Mouse (Mus musculus) liver, embryonic 11.5 days (tissue): ENCODE results near the gene Lpp. TPM values are rescaled to one million over a fixed set of nuclear protein-coding genes. Genes with fewer than 3 reads are reported as not detected.

Experiments
- ATAC-seq: fragments of 200-750 bp; cut with Nextera tagmentation; replicated peaks from 2 replicates; pipeline ENCODE4 v1.8.0; 2017; ENCODE audit warnings: moderate number of reproducible peaks, mild to moderate bottlenecking, moderate TSS enrichment, moderate library complexity; ENCODE audit not compliant: low FRiP score
- DNase-seq: peaks from one replicate; pipeline ENCODE4 v3.0.0-alpha.2; 2017; ENCODE audit warnings: low spot score
- H3K27ac ChIP-seq: fragments of 300-500 bp; sonication (generic); 2 replicates; pipeline ENCODE4 v1.5.1; 2014; ENCODE audit warnings: mild to moderate bottlenecking, low read depth, low read length, control low read depth
- H3K27me3 ChIP-seq: fragments of 300-500 bp; sonication (generic); replicated peaks from 2 replicates; pipeline ENCODE4 v1.6.1; 2014; ENCODE audit warnings: low read length, mixed read lengths; ENCODE audit not compliant: control insufficient read depth, insufficient read depth
- H3K36me3 ChIP-seq: fragments of 300-500 bp; sonication (generic); 2 replicates; pipeline ENCODE4 v1.6.1; 2014; ENCODE audit warnings: mild to moderate bottlenecking, low read length, moderate library complexity, mixed read lengths; ENCODE audit not compliant: control insufficient read depth, insufficient read depth
- H3K4me1 ChIP-seq: fragments of 300-500 bp; sonication (generic); replicated peaks from 2 replicates; pipeline ENCODE4 v1.6.1; 2014; ENCODE audit warnings: low read length, mixed read lengths; ENCODE audit not compliant: control insufficient read depth, insufficient read depth
- H3K4me2 ChIP-seq: fragments of 300-500 bp; sonication (generic); 2 replicates; pipeline ENCODE4 v1.6.1; 2014; ENCODE audit warnings: mild to moderate bottlenecking, control low read depth, moderate library complexity
- H3K4me3 ChIP-seq: fragments of 300-500 bp; sonication (generic); 2 replicates; pipeline ENCODE4 v1.5.1; 2014; ENCODE audit warnings: low read depth, low read length, control low read depth
- H3K9ac ChIP-seq: fragments of 300-500 bp; sonication (generic); 2 replicates; pipeline ENCODE4 v1.6.1; 2014; ENCODE audit warnings: low read depth, low read length, control low read depth
- H3K9me3 ChIP-seq: fragments of 300-500 bp; sonication (generic); 2 replicates; pipeline ENCODE4 v1.6.1; 2016; ENCODE audit warnings: low read length, inconsistent platforms, mixed read lengths; ENCODE audit not compliant: control insufficient read depth
- WGBS: fragments of 180-500 bp; shearing (Covaris S2); extraction: QIAGEN DNeasy Blood & Tissue Kit; methylation state at CpG from one replicate; pipeline ENCODE4 v1.1.7; 2014; 5-methylcytosine and 5-hydroxymethylcytosine counted together
- polyA plus RNA-seq: library from polyadenylated mRNA; unstranded; fragments of >200 nt; fragmentation: Nextera tagmentation; extraction: Ambion mirVana; gene quantifications from 2 replicates; pipeline ENCODE4 v1.2.1, GENCODE M21; 2014

Lpp gene
- polyA plus RNA-seq, 1 experiment from 2014 or later: 21.2 TPM

DNA sequence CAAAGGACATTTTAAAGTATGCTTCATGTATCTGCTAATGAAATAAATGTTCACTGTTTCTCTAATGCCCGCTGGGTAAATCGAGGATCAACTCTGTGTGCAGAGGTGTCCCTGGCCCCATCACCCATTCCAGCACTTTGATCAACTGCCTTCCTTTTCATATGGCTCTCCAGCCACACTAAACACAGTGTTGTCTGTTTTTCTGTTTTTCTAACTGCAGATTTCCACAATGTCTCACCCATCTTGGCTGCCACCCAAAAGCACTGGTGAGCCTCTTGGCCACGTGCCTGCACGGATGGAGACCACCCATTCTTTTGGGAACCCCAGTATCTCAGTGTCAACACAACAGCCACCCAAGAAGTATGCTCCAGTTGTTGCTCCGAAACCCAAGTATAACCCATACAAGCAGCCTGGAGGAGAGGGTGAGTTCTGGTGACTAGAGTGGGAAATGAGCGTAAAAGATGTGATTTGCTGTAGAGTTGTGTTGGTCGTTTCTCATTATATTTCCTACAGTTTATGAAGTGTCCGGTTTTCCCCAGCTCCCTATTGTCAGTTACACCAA lies 214.7 kb downstream of the Lpp start:
- H3K9me3 ChIP-seq: no peaks in the 10 kb centered on the region
- H3K27me3 ChIP-seq: no peaks in the 10 kb centered on the region
- no peak overlapping the region for H3K9ac ChIP-seq
- WGBS: 88% methylated on average over 8 of the region's 8 CpGs
- DNase-seq (no peak), ATAC-seq (no peak)
- H3K4me3 ChIP-seq: no peak overlapping the region
- no peak overlapping the region for H3K27ac ChIP-seq
- H3K4me2 ChIP-seq: no peak overlapping the region
- no peaks in the 10 kb centered on the region for H3K4me1 ChIP-seq
- no peaks in the 10 kb centered on the region for H3K36me3 ChIP-seq

DNA sequence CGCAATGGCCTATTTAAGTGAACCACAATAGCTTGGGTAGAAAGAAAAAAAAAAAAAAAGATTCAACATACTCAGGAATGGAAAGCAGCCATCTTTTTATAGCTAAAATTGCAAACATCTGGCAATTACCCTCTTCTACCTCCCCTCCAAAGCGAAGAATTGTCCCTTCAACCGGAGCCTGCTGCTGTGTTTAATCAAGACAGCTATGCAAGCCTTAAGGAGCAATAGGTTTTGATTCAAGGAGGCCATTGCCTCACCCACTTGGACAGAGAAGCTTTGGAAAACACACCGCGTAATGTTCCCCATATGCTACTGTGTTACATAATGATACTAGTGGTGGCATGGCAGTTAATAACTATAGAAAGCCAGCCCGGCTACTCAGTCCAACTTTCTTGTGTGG lies 226.2 kb downstream of the Lpp start:
- DNase-seq: no peak
- no peak for ATAC-seq
- WGBS: 92% methylated on average over 6 of the region's 6 CpGs
- H3K4me3 ChIP-seq: no peak overlapping the region
- H3K4me2 ChIP-seq: no peak overlapping the region
- no peaks in the 10 kb centered on the region for H3K9me3 ChIP-seq
- no peak overlapping the region for H3K9ac ChIP-seq
- H3K4me1 ChIP-seq: no peaks in the 10 kb centered on the region
- H3K27me3 ChIP-seq: no peaks in the 10 kb centered on the region
- H3K36me3 ChIP-seq: no peaks in the 10 kb centered on the region
- H3K27ac ChIP-seq: no peak overlapping the region

GRCm38 (mm10) chr16:24620021-24620420 lies 226.7 kb downstream of the Lpp start:
- 60% methylated on average over 3 of the region's 3 CpGs for WGBS
- H3K4me1 ChIP-seq: no peaks in the 10 kb centered on the region

DNA sequence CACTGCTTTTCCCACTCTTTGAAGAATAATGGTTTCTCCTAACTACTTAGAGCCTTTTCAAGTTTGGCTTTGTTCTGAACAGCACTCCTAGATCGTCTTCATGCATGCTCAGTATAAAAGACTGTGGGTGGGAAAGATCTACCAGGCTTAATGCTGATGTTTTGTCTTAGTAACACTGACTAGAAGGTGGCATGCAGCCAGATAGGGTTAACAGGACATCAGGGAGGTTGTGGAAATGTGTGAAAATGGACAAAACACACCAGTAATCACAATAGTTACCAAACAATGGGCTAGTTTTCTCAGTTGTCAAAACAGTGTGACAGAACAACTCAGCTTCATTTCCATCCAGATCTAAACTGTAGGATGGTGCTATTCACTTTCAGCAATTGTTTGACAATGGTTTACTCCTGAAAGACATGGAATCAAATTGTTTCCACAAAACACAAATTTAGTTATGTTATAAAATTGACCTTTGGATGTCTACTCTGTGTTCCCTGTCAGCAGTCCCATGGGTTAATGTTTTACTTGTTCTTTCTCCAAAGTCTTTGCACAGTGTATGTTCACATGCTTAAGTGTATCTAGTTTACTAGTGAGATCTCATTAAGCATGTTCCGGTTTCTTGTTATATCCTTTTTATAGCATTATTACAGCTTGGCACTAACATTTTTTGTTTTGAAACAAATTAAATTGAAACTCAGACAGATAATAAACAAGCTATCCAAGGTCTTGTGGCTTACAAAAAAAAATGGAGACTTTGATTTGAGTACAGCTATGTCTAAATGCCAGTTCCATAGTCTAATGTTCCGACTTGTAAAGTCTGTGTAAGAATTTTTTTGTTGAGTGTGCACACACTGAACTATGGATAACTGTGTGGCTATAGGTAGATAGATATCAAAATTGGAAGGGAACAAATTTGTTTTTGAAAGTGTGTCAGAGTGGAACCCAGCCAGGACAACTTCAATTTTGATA lies 229.2 kb downstream of the Lpp start:
- 77% methylated on average over 3 of the region's 3 CpGs for WGBS
- Histone ChIP-seq H3K27ac (no peak overlapping the region), H3K27me3 (no peaks in the 10 kb centered on the region), H3K9me3 (no peaks in the 10 kb centered on the region), H3K4me3 (no peak overlapping the region), H3K4me1 (no peaks in the 10 kb centered on the region), H3K9ac (no peak overlapping the region), H3K4me2 (no peak overlapping the region), H3K36me3 (no peaks in the 10 kb centered on the region)
- ATAC-seq (no peak), DNase-seq (no peak)

More at GRCm38 (mm10) chr16:24620021-24620420, 226.7 kb downstream of the Lpp start:
- Histone ChIP-seq H3K9ac (no peak overlapping the region), H3K27me3 (no peaks in the 10 kb centered on the region), H3K4me2 (no peak overlapping the region), H3K4me3 (no peak overlapping the region), H3K36me3 (no peaks in the 10 kb centered on the region), H3K27ac (no peak overlapping the region), H3K9me3 (no peaks in the 10 kb centered on the region)
- no peak for DNase-seq
- ATAC-seq: no peak

- WGBS: 69% methylated on average over 5 of the region's 5 CpGs
These were observed 231.0 kb downstream of the Lpp start for GRCm38 (mm10) chr16:24624335-24624734.

GRCm38 (mm10) chr16:24625576-24625975 lies 232.3 kb downstream of the Lpp start:
- Histone ChIP-seq H3K4me1 (no peaks in the 10 kb centered on the region), H3K4me2 (no peak overlapping the region), H3K9ac (no peak overlapping the region), H3K4me3 (no peak overlapping the region), H3K27me3 (no peaks in the 10 kb centered on the region), H3K36me3 (no peaks in the 10 kb centered on the region), H3K27ac (no peak overlapping the region), H3K9me3 (no peaks in the 10 kb centered on the region)
- ATAC-seq: no peak
- no peak for DNase-seq
- WGBS: 71% methylated on average over 5 of the region's 5 CpGs

More at GRCm38 (mm10) chr16:24624335-24624734, 231.0 kb downstream of the Lpp start:
- Histone ChIP-seq H3K4me3 (no peak overlapping the region), H3K9me3 (no peaks in the 10 kb centered on the region), H3K27ac (no peak overlapping the region), H3K27me3 (no peaks in the 10 kb centered on the region), H3K4me2 (no peak overlapping the region), H3K9ac (no peak overlapping the region), H3K4me1 (no peaks in the 10 kb centered on the region), H3K36me3 (no peaks in the 10 kb centered on the region)
- no peak for DNase-seq
- ATAC-seq: no peak

DNA sequence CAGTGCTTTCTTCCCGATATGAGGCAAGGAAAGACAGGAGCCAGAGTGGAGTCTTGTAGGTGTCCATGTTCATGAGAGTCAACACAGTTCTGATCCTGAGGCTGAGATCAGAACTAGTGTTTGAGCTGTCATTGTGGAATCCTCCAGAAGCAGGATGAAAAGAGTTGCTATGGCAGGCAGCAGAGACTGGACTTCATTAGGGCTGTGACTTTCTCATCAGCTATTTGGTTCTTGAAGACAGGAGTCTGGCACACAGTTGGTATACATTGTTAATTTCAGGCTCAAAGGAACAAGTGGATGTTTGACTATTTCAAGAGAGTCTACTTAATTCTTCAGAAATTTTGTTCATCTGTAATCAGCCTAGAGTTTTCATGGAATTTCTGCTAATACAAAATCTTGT lies 235.5 kb downstream of the Lpp start:
- no peak overlapping the region for H3K4me3 ChIP-seq
- no peaks in the 10 kb centered on the region for H3K4me1 ChIP-seq
- ATAC-seq (no peak), DNase-seq (no peak)
- 85% methylated on average over 1 of the region's 1 CpGs for WGBS
- H3K9ac ChIP-seq: no peak overlapping the region
- no peak overlapping the region for H3K27ac ChIP-seq
- H3K9me3 ChIP-seq: no peaks in the 10 kb centered on the region
- no peaks in the 10 kb centered on the region for H3K36me3 ChIP-seq
- H3K27me3 ChIP-seq: no peaks in the 10 kb centered on the region
- no peak overlapping the region for H3K4me2 ChIP-seq

DNA sequence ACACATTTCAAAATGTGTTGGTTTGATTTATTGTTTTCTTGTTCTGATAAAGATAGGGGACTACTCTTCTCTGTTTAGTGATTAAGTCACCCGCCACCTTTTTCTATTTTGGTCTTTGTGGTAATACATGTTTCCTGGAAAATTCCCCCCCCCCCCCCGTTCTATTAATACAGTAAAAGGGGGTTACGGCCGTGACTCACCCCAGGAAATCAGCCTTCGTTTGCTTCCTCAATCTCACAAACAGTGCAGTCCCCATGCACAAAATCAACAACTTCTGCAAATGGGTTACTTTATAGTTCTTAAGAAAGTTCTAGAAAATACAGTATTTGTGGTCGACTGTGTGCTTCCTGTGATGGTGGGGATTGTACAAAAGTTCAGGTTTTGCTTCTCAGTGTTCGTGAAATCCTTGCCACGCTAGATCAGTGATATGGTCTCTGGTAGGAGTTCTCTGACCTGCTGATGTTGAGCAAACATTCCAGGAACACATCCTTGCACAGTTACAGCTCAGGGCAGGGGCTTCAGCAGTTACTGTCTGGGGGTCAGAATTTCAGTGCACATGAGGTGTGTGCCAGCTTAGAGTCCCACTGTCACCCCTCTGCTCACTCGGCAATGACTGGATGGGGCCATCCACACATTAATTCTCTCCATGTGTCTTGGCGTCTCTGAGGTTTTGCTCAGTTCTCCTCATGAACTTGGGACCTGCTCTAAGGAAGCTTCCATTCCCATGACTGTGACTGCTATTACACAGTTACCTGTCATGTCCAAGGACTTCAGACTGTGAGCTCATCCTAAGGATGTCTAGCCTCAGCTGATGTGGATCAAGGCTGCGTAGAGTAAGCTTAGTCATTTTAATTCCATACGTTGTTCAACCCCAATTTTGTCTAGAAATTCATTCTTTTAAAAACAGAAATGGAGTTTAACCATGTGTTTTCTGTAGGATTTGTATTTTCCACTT lies 236.2 kb downstream of the Lpp start:
- no peaks in the 10 kb centered on the region for H3K4me1 ChIP-seq
- ATAC-seq: no peak
- 47% methylated on average over 12 of the region's 12 CpGs for WGBS
- H3K4me2 ChIP-seq: no peak overlapping the region
- H3K9ac ChIP-seq: no peak overlapping the region
- no peaks in the 10 kb centered on the region for H3K36me3 ChIP-seq
- no peaks in the 10 kb centered on the region for H3K27me3 ChIP-seq
- no peak overlapping the region for H3K4me3 ChIP-seq
- DNase-seq: no peak
- H3K9me3 ChIP-seq: no peaks in the 10 kb centered on the region
- H3K27ac ChIP-seq: no peak overlapping the region
